Mouse (Mus musculus) retina, postnatal 1 day (tissue): ENCODE measurements around the gene Myo5a.
A peak's percentile ranks its signal among the peaks of the same experiment; 100 is the strongest.
"Not testable (repeated sequence)": the region's sequence is repeated elsewhere in the genome, so short reads cannot be mapped to it uniquely, and the experiment has no call there.

Experiments
- DNase-seq: peaks from one replicate; pipeline ENCODE4 v3.0.0-alpha.2; 2012

Gene Myo5a

GRCm38 (mm10) chr9:75209246-75209645 lies 138.4 kb downstream of the Myo5a start:
- DNase-seq: no peak

- no peak for DNase-seq
Measured at GRCm38 (mm10) chr9:75210269-75210668, 139.5 kb downstream of the Myo5a start.

DNA sequence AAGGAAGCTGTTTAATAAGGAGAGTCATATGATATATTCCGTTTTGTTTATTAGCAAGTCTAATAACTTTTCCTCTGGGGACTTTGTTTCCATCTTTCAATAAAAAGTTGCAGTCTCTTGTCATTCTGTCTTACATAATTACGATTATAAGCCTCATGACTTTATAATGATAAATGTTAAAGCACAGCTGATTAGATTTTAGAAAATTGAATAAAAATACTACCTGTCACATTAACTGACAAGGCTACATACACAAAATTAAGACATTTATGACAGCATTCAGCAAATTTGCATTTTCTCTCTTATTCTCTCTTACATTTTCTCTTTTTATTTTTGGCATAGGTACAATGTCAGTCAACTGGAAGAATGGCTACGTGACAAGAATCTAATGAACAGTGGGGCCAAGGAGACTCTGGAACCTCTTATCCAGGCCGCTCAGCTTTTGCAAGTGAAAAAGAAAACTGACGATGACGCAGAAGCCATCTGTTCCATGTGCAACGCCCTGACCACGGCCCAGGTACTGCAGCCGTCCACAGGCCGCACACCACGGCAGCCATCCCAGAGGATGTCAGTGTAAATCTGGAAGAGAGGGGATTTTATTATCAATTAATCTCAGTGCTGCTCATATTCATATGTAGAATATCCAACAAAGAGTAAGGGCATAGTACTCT lies 144.1 kb downstream of the Myo5a start:
- no peak for DNase-seq

DNA sequence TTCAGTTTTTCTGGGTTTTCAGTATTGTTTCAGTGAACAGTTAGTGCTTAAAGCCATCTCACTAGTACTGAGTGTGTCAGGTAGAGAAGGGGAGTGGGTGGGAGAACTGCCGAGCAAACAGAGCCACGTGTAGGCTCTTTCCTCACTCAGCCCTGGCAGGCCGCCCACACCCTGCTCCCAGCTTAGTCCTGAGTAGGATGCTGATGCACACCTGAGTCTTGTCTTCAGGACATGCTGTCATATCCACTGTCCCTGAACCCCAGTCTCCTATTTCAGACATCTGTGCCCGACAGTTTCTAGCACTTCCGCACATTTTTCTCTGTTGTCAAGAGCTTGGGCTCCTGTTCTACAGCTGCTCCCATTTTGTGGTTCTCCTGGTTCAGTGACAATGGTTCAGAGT lies 149.1 kb downstream of the Myo5a start:
- DNase-seq: no peak

DNA sequence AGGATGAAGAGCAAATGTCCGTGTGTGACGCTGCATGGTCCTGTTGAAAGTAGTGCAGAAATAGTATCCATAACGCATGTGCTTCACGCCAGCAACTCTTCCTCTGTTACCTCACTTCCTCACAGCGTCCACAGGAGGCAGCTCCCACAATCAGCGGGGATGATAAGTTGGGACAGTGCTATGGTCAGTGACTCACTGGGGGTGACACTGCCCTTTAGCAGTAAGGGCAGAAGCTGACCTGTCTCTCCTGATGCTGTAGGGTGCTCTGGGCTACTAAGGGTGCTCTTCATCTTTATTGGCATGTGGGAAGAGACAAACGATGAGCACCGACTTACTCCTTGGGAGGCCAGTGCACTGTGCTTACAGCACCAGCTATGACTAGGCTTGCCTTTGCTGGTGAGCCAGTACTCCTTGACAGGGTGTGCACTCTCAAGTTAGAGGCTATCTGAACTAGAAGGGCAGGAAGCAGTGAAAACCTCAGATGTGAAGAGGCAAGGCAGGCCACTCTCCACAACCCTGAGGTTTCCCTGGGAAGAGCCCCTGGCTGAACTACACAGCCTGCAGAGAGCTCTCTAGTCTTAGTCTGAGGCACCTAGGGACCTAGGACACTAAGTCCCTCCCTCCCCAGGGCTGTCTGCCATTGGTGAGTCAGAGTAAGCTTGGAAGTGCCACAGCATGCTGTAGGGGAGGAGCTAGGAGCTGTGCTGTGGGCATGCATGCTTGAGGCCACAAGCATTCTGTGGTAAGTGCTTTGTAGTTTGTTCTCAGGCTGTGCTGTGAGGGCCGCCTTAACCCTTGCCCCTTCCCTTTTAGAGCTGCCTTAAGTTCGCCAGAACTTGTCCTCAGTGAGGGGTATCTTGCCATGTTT lies 150.8 kb downstream of the Myo5a start:
- no peak for DNase-seq

DNA sequence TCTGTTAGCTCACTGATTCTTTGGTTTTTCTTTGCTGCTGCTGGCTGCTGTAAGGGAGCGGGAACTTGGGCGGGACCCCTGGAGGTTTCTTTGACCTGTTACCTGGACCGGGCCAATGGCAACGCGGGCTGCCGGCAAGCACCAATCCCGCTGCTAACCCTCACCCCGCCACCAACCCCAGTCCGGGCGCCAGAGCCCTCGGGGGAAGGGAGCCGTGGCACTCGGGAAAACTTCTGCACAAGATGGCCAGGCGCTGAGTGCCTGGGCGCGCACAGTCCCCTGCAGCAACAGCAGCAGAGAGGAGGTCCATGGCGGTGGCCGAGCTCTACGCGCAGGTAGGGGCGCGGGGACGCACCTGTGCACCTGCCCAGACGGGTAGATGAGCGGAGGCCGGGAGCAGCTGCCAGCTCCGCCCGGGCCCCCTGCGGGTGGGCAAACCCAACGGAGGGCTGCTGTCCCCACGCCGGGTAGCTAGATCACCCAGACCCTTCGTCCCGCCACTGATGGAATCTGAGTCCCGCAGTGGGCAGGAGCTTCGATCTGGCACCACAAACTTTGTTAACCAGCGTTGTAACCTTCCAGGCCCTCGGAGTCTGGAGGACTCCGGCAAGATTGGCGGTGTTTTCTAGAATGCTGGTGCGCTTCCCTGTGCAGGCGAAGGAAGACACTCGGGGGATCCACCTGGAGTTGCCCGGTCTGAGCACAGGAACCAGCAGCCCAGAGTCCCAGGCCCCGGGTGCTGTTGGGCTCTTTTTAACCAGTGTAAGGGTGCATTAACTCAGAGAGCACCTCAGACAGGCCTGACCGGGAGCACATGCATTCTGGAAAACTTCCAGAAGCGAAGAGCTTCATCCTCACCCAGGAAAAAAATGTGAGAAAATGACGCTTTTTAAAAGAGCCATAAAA lies 161.3 kb downstream of the Myo5a start, which contains the start of gene Myo5c:
Myo5c (plus strand) TSS at position 180 of the 906 bp plus-strand sequence.
- DNase-seq: peak; percentile 64

DNA sequence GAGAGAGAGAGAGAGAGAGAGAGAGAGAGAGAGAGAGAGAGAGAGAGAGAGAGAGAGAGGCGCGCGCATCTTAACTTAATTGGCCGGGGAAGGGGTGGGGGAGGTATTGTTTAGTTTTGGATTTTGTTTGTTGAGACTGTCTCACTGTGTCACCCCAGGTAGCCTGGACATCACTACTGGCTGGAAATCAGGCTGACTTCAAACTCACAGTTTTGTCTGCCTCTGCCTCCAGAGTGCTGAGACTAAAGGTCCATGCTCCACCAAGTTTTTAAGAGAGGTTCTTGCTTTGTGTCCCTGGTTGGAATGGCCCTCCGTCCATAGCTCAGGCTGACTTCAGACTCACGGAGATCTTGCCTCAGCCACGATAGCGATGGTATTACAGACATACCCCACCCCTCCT lies 162.0 kb downstream of the Myo5a start:
- no peak for DNase-seq

DNA sequence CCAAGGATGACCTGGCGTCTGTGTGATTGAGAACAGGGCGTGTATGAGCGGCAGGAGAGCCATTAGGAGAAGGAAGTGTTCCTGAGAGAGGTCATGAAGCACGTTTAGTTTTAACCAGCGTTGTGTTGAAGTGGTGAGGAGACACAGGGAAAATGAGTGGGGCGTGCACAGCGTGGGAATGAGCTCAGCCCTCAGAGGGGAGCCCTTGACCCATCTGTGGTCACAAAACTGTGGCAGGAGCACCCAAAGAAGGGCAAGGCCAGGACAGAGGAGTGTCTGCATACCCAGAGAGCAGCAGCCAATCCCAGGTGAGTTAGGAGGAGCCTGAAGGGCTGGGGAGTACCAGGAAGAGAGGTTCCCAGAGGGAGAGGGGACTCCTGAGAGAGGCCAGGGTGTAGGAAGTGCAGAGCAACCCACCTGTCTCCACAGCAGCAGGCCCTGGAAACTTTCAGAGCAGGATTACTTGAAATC lies 163.5 kb downstream of the Myo5a start:
- DNase-seq: no peak

- DNase-seq: no peak
Measured at GRCm38 (mm10) chr9:75234983-75235627, 164.3 kb downstream of the Myo5a start.

DNA sequence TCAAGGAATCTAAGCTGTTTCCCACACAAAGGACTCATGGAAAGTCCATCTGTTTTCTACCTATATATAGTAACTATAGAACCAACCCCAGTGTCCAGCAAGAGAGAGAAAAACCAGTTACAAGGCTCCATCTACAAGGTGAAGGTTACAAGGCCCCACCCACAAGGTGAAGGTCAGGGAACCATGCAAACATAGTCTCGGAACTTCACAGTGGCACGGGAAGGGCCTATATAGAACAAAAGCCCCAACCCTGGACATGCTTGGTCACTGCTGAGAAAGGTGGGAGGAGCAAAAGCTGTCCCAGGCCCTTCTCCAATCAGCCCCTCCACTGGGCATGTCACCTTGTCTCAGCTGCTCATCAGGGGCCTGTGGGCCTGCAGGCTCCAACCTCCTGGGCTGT lies 164.9 kb downstream of the Myo5a start:
- DNase-seq: no peak

- no peak for DNase-seq
Measured at GRCm38 (mm10) chr9:75236416-75237308, 165.8 kb downstream of the Myo5a start.

DNA sequence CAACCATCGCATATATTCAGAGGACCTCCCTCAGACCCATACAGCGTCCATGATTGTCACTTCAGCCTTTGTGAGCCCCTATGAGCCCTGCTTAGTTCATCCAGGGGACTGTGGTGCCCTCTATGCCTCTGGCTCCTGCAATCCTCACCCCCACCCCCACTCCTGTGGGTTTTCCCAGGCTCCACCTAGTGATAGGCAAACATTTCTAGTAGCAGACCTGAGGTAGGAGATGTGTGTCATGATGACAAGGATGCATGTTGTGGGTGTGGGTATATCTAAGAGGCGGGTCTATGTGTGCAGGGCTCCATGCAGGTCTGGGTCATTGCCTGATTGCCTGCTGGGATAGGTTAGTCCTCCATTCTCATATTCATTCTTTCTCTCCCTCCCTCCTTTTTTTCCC lies 167.4 kb downstream of the Myo5a start:
- no peak for DNase-seq

DNA sequence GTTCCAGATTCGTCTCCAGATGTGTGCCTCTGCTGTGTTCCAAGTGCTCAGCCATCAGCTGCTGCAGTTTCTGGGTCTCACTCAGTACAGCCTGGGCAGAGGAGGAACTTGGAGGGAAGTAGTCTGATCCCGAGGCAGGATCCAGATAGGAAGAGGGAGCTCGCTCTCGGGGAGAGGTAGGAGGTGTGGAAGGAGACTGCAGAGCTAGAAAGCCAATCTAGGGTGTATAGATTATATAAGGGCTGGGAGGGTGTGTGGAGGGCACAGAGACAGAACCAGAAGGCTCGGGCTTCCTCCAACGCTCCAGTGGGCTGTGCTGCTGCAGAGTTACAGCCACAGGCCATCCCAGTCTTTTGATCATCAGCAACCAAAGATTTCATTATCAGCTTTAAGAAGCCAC lies 172.2 kb downstream of the Myo5a start:
- no peak for DNase-seq

DNA sequence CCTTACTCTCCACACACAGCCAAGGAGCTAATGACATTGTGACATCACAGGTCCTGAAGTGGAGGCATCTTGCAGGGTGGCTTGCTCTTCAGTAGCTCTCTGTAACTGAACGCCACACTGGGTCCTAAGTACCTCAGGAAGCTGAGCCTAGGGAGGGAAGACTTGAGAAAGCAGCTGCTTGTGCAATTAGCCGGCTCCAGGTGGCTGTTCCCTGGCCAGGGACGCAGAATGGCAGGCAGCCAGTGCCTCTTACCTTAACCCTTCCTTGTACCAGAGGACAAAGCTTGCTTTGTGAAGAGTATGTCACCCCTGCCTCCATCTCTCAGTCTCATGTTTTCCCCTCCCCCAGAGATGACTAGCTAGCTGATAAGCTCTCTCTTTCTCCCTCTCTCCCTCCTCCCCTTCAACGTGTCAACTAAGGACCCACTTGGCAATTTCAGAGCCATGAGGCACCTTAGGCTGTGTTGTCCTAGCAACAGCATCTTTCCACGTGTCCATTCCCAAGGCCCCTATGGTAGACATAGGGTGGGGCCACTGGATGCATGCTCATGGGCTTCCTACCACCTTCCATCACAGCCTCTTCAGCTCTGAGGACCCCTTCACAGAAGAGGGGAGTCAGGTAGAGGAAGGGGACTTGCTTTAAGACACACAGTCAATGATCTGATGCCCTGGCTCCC lies 173.1 kb downstream of the Myo5a start:
- DNase-seq: peak; percentile 48

DNA sequence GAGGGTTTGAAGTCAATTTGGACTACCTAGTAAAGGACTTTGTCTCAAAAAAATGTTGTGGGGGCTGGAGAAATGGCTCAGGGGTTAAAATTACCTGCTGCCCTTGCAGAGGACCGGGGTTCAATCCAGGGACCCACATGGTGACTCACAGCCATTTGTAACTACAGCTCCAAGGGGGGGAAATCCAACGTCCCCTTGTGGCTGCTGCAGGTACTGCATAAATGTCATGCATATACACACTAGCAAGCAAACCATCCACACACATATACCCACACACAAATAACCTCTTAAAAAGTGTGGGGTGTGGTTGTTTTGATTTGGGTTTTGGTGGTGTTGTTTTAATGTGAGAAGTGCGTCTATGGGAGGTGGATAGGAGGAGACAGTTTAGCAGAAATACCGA lies 173.7 kb downstream of the Myo5a start:
- no peak for DNase-seq

DNA sequence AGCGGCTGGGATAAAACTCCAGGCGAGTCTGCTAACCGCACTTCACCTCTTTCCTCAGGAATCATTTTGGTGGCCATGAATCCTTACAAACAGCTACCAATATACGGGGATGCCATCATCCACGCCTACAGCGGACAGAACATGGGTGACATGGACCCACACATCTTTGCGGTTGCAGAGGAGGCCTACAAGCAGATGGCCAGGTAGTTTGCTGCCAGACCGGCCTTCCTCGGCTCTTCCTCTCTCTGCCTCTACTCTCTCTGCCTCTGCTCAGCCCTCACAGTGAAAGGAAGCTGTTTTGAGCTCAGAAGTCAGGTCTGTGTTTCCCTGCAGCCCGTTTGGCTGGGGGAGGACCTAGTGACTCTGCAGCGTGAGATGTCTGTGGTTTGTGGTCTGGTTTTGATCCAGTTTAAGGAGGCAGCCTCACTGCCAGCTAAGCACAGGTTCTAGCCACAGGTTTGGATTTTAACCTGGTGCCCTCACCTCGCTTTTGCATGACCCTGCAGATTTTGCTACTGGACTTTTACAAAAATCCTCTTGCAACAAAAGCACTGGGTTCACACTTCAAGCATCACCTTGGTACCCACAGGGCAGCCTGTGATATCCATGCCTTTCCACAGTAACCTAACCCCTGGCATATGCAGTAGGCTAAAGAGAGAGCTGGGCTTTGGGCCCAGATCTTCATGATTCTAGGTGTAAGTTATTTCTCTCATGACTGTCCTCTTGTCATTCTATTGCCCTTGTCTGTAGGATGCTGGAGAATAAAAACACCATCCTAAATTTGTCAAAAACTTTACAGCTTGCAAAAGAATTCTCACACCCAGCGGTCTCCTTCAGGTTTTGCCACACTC lies 175.5 kb downstream of the Myo5a start:
- no peak for DNase-seq

- DNase-seq: no peak
Measured at GRCm38 (mm10) chr9:75247870-75248269, 177.1 kb downstream of the Myo5a start.

GRCm38 (mm10) chr9:75248359-75248758 lies 177.5 kb downstream of the Myo5a start:
- DNase-seq: no peak

DNA sequence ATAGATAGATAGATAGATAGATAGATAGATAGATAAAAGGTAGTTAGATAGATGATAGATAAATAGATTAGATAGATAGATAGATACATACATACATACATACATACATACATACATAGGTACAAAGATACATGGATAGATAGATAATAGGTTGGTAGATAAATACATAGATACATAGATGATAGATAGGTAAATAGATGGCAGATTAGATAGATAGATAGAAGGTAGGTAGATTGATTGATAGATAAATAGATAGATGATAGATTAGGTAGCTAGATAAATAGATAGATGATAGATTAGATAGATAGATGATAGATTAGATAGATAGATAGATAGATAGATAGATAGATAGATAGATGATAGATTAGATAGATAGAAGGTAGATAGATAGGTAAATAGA lies 178.1 kb downstream of the Myo5a start:
- no peak for DNase-seq

GRCm38 (mm10) chr9:75253158-75253557 lies 182.3 kb downstream of the Myo5a start:
- DNase-seq: not testable (repeated sequence)
